Mouse (Mus musculus) kidney, postnatal 4 days (tissue): Measurements from ENCODE around the gene Serpina3a.

ENCODE experiments used
- DNase-seq, 2 experiments: peaks; one replicate each; pipeline ENCODE4 v3.0.0; 2021; ENCODE audit warnings: mixed read lengths in 2 of 2

Gene Serpina3a

GRCm38 (mm10) chr12:104143286-104143685 is 30.8 kb downstream of the Serpina3a start:
- DNase-seq, result no peak

- no peak for DNase-seq
Measured at GRCm38 (mm10) chr12:104145571-104145970, 33.0 kb downstream of the Serpina3a start.

GRCm38 (mm10) chr12:104151989-104152388 is 39.5 kb downstream of the Serpina3a start:
- no peak for DNase-seq

GRCm38 (mm10) chr12:104153041-104153645 is 40.6 kb downstream of the Serpina3a start:
- no peak for DNase-seq

GRCm38 (mm10) chr12:104153656-104154055 is 41.1 kb downstream of the Serpina3a start, which contains the start of gene Serpina3c:
Serpina3c (minus strand) TSS chr12:104153870.
- no peak for DNase-seq
